1 mouse cellular context compared by ENCODE assay signal in the genomic region with DNA sequence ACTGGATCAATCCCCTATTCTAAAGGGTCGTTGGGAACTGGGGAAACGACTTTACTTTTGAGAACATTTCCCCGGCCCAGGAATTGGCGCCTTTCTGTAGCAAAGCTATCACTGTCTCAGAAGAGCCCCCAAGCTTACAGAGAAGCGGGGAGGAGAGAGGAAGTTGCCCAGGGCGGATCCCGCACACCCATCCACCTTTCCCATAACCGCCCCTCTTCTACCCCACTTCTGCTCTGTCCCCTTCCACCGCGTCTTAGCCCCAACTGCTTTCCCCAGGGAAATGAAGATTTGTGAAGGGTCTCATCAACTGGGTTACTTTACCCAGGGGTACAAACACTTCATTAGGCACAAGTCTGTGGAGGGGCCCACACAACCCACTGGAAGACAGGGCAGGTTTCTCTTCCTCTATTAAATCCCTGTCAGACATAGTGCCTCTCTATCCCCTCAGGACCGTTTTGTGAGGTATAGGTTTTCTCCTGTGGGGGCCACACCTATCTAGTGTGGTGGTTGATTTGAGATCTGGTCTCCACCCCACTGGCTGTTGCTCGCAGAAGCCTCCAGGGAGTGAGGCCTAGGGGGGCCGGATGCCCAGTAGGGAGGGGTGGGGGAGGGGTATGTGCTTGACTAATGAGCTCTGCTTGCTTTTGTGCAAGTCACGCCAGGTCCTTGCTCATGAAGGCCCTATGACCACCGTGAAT.
TF ChIP-seq lines count a peak whose summit lies in the region.

No protein-coding gene starts in this region.

TF ChIP-seq in CH12.LX, 34 proteins besides CTCF, POLR2A, EP300 and RAD21 (continued from another document):
- TF ChIP-seq MYC (IDR thresholded peaks at IDR 0.05; ENCODE audit: low read depth, low read length) (no peak), GABPA (IDR thresholded peaks at IDR 0.05; ENCODE audit: insufficient replicate concordance, low read depth, low read length) (no peak), MAX (IDR thresholded peaks at IDR 0.05; ENCODE audit: low read length) (no peak), ETS1 (conservative IDR thresholded peaks at IDR 0.05; ENCODE audit: low read depth, low read length) (peak; percentile 36), IRF4 (IDR thresholded peaks at IDR 0.05; ENCODE audit: low read depth, low read length) (peak; percentile 81), USF2 (conservative IDR thresholded peaks at IDR 0.05; ENCODE audit: low read depth, low read length) (no peak), MXI1 (IDR thresholded peaks at IDR 0.05; ENCODE audit: low read depth, low read length) (peak; percentile 51), TBP (conservative IDR thresholded peaks at IDR 0.05; ENCODE audit: low read depth, low read length) (no peak), BHLHE40 (IDR thresholded peaks at IDR 0.05; ENCODE audit: low read depth, low read length) (peak; percentile 61), MAZ (IDR thresholded peaks at IDR 0.05; ENCODE audit: low read depth, low read length) (peak; percentile 87)
TF ChIP-seq in CH12.LX: peak in this region for 12.
